ENCODE assay signal across 8 mouse cellular contexts in the genomic region with DNA sequence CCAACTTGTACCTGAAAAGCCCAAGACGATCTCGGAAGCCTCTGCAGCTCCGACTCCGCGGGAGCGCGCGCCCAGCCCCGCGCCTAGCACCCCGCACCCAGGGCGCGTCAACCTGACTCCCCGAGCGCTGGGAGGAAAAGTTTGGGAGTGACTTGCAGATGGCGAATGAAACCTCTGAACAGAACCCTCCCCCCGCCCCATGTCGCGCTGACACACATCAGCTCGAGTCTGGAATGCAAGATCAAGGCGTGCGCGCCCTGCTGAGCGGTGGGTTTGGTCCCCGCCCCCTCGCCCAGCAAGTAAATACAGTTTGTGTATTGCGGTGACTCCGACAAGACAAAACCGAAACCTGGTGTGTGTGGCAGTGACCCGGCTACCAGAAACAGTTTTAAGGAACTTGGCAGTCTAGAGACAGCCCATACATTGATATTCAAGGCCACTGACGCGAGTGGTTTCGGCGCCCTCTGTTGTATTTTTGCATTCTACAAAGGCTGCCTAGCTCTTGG. TPM values are rescaled to one million over a fixed set of nuclear protein-coding genes. Genes with fewer than 3 reads are reported as not detected.
DNase-seq lines count a peak whose midpoint lies in the region; ATAC-seq and TF ChIP-seq lines count a peak whose summit lies in the region.

A gene (minus strand): TSS at position 193 of the 506 bp plus-strand sequence.

- TF ChIP-seq CTCF in E14TG2a.4 (conservative IDR thresholded peaks at IDR 0.05; ENCODE audit: low read length), result no peak
- TF ChIP-seq CTCF in olfactory bulb, adult 2 months (IDR thresholded peaks at IDR 0.05; ENCODE audit: insufficient read depth, low read depth, low read length), result no peak

- H3K27ac ChIP-seq in forebrain, embryonic 14.5 days (ENCODE audit: low read depth, low read length), result peak within 1 kb of the TSS; percentile 84
- peak within 1 kb of the TSS; percentile 91 for H3K27ac ChIP-seq in hindbrain, embryonic 11.5 days (ENCODE audit: low read depth, low read length)
- H3K27ac ChIP-seq in lung, embryonic 16.5 days (ENCODE audit: low read length), result peak within 1 kb of the TSS; percentile 91
- H3K27ac ChIP-seq in olfactory bulb, adult 2 months (ENCODE audit: insufficient read depth, low read depth, low read length), result peak within 1 kb of the TSS; percentile 18; the same call in 1 of the 2 replicates

- peak within 1 kb of the TSS; percentile 95 for H3K4me2 ChIP-seq in forebrain, embryonic 14.5 days (ENCODE audit: low read length)
- H3K4me2 ChIP-seq in hindbrain, embryonic 11.5 days (replicated peaks; ENCODE audit: low read depth, low read length), result peak within 1 kb of the TSS; percentile 81
- peak within 1 kb of the TSS; percentile 75 for H3K4me2 ChIP-seq in lung, embryonic 16.5 days (ENCODE audit: low read depth, low read length)

- WGBS in forebrain, embryonic 14.5 days, result under 1% methylated on average over 34 of the region's 34 CpGs
- WGBS in hindbrain, embryonic 11.5 days, result under 1% methylated on average over 34 of the region's 34 CpGs
- under 1% methylated on average over 34 of the region's 34 CpGs for WGBS in lung, embryonic 16.5 days
- 1% methylated on average over 34 of the region's 34 CpGs for WGBS in olfactory bulb, adult 2 months

- peak; percentile 81 for DNase-seq in brain, adult 2 months (ENCODE audit: low read depth, low spot score)
- peak; percentile 78 for DNase-seq in forebrain, embryonic 14.5 days (ENCODE audit: low spot score)
- peak; percentile 84 for DNase-seq in hindbrain, embryonic 11.5 days (ENCODE audit: low spot score)
- peak; percentile 43 for DNase-seq in layer of hippocampus, adult 9-11 months
- DNase-seq in thymus, postnatal 14 days, result peak; percentile 73

- no peaks in the 10 kb centered on the region for H3K36me3 ChIP-seq in E14TG2a.4 (ENCODE audit: insufficient read depth, low read length)
- no peaks in the 10 kb centered on the region for H3K36me3 ChIP-seq in forebrain, embryonic 14.5 days (ENCODE audit: control insufficient read depth, insufficient read depth, low read length)
- no peaks in the 10 kb centered on the region for H3K36me3 ChIP-seq in hindbrain, embryonic 11.5 days (ENCODE audit: control insufficient read depth, insufficient read depth, low read length)
- no peaks in the 10 kb centered on the region for H3K36me3 ChIP-seq in lung, embryonic 16.5 days (ENCODE audit: control insufficient read depth, insufficient read depth, low read length)

- peaks cover 82% of the 10 kb centered on the region for H3K27me3 ChIP-seq in E14TG2a.4 (ENCODE audit: insufficient read depth, low read length)
- H3K27me3 ChIP-seq in forebrain, embryonic 14.5 days (replicated peaks; ENCODE audit: control insufficient read depth, insufficient read depth, low read length), result no peaks in the 10 kb centered on the region
- no peaks in the 10 kb centered on the region for H3K27me3 ChIP-seq in hindbrain, embryonic 11.5 days (ENCODE audit: control insufficient read depth, insufficient read depth, low read length)
- no peaks in the 10 kb centered on the region for H3K27me3 ChIP-seq in lung, embryonic 16.5 days (ENCODE audit: control insufficient read depth, insufficient read depth, low read depth, low read length)

- no peak for TF ChIP-seq POLR2A in olfactory bulb, adult 2 months (IDR thresholded peaks at IDR 0.05; ENCODE audit: insufficient read depth, low read depth, low read length)

- ATAC-seq in forebrain, embryonic 14.5 days, result peak; percentile 49
- peak; percentile 68 for ATAC-seq in hindbrain, embryonic 11.5 days (ENCODE audit: low FRiP score)
- peak; percentile 66 for ATAC-seq in lung, embryonic 16.5 days (ENCODE audit: low read depth)

- H3K9me3 ChIP-seq in E14TG2a.4 (ENCODE audit: low read length), result peaks cover 4% of the 10 kb centered on the region
- H3K9me3 ChIP-seq in forebrain, embryonic 14.5 days (replicated peaks; ENCODE audit: control insufficient read depth, low read length), result no peaks in the 10 kb centered on the region
- no peaks in the 10 kb centered on the region for H3K9me3 ChIP-seq in hindbrain, embryonic 11.5 days (ENCODE audit: control insufficient read depth, low read length)
- H3K9me3 ChIP-seq in lung, embryonic 16.5 days (ENCODE audit: control insufficient read depth, low read length), result no peaks in the 10 kb centered on the region

- peaks cover 29% of the 10 kb centered on the region for H3K4me1 ChIP-seq in E14TG2a.4 (replicated peaks; ENCODE audit: low read depth, low read length)
- H3K4me1 ChIP-seq in forebrain, embryonic 14.5 days (ENCODE audit: control insufficient read depth, insufficient read depth, low read length), result peaks cover 17% of the 10 kb centered on the region
- peaks cover 10% of the 10 kb centered on the region; the same call in 1 of the 2 replicates for H3K4me1 ChIP-seq in hindbrain, embryonic 11.5 days (replicated peaks; ENCODE audit: control insufficient read depth, insufficient read depth, low read length)
- peaks cover 26% of the 10 kb centered on the region for H3K4me1 ChIP-seq in lung, embryonic 16.5 days (replicated peaks; ENCODE audit: control insufficient read depth, insufficient read depth, low read length)
- H3K4me1 ChIP-seq in olfactory bulb, adult 2 months (ENCODE audit: control insufficient read depth, insufficient read depth, low read length), result 0 out of 2 replicates have a peak, but pooled peaks cover 15% of the 10 kb centered on the region

- peak within 1 kb of the TSS; percentile 84 for H3K4me3 ChIP-seq in E14TG2a.4 (replicated peaks; ENCODE audit: low read length)
- H3K4me3 ChIP-seq in forebrain, embryonic 14.5 days (ENCODE audit: low read depth, low read length), result peak within 1 kb of the TSS; percentile 81
- peak within 1 kb of the TSS; percentile 76 for H3K4me3 ChIP-seq in hindbrain, embryonic 11.5 days (ENCODE audit: low read depth, low read length)
- peak within 1 kb of the TSS; percentile 84 for H3K4me3 ChIP-seq in lung, embryonic 16.5 days (ENCODE audit: low read length)
- peak within 1 kb of the TSS; percentile 72 for H3K4me3 ChIP-seq in olfactory bulb, adult 2 months (ENCODE audit: insufficient read depth, low read depth, low read length)

- peak within 1 kb of the TSS; percentile 94 for H3K9ac ChIP-seq in forebrain, embryonic 14.5 days (ENCODE audit: low read length)
- H3K9ac ChIP-seq in hindbrain, embryonic 11.5 days (ENCODE audit: low read depth, low read length), result peak within 1 kb of the TSS; percentile 94
- peak within 1 kb of the TSS; percentile 93 for H3K9ac ChIP-seq in lung, embryonic 16.5 days (ENCODE audit: low read length)

RNA-seq across cellular contexts. Expression of the gene that starts here (rescaled TPM):
- 8.4 and 10.8 TPM in 2 replicates for polyA plus RNA-seq in forebrain, embryonic 14.5 days (2014; fragmentation: Nextera tagmentation; extraction: Ambion mirVana)
- 25.5 and 28.3 TPM in 2 replicates for polyA plus RNA-seq in hindbrain, embryonic 11.5 days (2014; fragmentation: Nextera tagmentation; extraction: Ambion mirVana)
- polyA plus RNA-seq in lung, embryonic 16.5 days (2015; fragmentation: Nextera tagmentation; extraction: Ambion mirVana), result 22.3 and 24.8 TPM in 2 replicates
- polyA plus RNA-seq in olfactory bulb, adult 2 months (2012; ENCODE audit: insufficient read depth, insufficient read length, low replicate concordance, missing spikeins), result not detected in 2 replicates

Comparison
In these comparisons a context has a peak if more than half of its experiments do, and no peak if none do; other contexts are left out.
1. Peak in every context shown above with its lines: DNase-seq, ATAC-seq, H3K4me3 ChIP-seq and H3K27ac ChIP-seq.
2. H3K27ac ChIP-seq: peak in every context shown above with its lines; median percentile 91 in hindbrain, embryonic 11.5 days; 91 in lung, embryonic 16.5 days; 84 in forebrain, embryonic 14.5 days; 18 in olfactory bulb, adult 2 months.